Mouse (Mus musculus) stomach, embryonic 16.5 days (tissue): ENCODE measurements around the gene Eif2b3. TPM values are rescaled to one million over a fixed set of nuclear protein-coding genes. Genes with fewer than 3 reads are reported as not detected.
A peak's percentile ranks its signal among the peaks of the same experiment; 100 is the strongest.

Experiments used
- ATAC-seq: fragments of 200-750 bp; cut with Nextera tagmentation; 2 replicates; pipeline ENCODE4 v1.8.0; 2017; ENCODE audit warnings: moderate number of reproducible peaks, moderate TSS enrichment; ENCODE audit not compliant: insufficient read depth, low FRiP score
- H3K27ac ChIP-seq: fragments of 300-500 bp; sonication (generic); 2 replicates; pipeline ENCODE4 v1.5.1; 2014; ENCODE audit warnings: low read length
- H3K27me3 ChIP-seq: fragments of 300-500 bp; sonication (generic); 2 replicates; pipeline ENCODE4 v1.6.1; 2014; ENCODE audit warnings: low read length, control low read depth, mixed read lengths; ENCODE audit not compliant: control insufficient read depth, insufficient read depth
- H3K36me3 ChIP-seq: fragments of 300-500 bp; sonication (generic); 2 replicates; pipeline ENCODE4 v1.6.1; 2014; ENCODE audit warnings: low read length; ENCODE audit not compliant: control insufficient read depth, insufficient read depth
- H3K4me1 ChIP-seq: fragments of 300-500 bp; sonication (generic); 2 replicates; pipeline ENCODE4 v1.6.1; 2014; ENCODE audit warnings: low read length, control low read depth, mixed read lengths; ENCODE audit not compliant: control insufficient read depth, insufficient read depth
- H3K4me2 ChIP-seq: fragments of 300-500 bp; sonication (generic); 2 replicates; pipeline ENCODE4 v1.6.1; 2014; ENCODE audit warnings: low read depth, low read length, mixed read lengths
- H3K4me3 ChIP-seq: fragments of 300-500 bp; sonication (generic); replicated peaks from 2 replicates; pipeline ENCODE4 v1.5.1; 2014; ENCODE audit warnings: mild to moderate bottlenecking, low read length
- H3K9ac ChIP-seq: fragments of 300-500 bp; sonication (generic); 2 replicates; pipeline ENCODE4 v1.6.1; 2014; ENCODE audit warnings: low read length
- H3K9me3 ChIP-seq: fragments of 300-500 bp; sonication (generic); replicated peaks from 2 replicates; pipeline ENCODE4 v1.6.1; 2016; ENCODE audit warnings: low read length, control low read depth; ENCODE audit not compliant: control insufficient read depth
- WGBS: fragments of 180-500 bp; shearing (Covaris S2); extraction: QIAGEN DNeasy Blood & Tissue Kit; methylation state at CpG from one replicate; pipeline ENCODE4 v1.1.7; 2014; 5-methylcytosine and 5-hydroxymethylcytosine counted together
- polyA plus RNA-seq: library from polyadenylated mRNA; unstranded; fragments of >200 nt; fragmentation: Nextera tagmentation; extraction: Ambion mirVana; gene quantifications from 2 replicates; pipeline ENCODE4 v1.2.1, GENCODE M21; 2015

Eif2b3 gene
- polyA plus RNA-seq, 1 experiment from 2014 or later, result 35.6 TPM

DNA sequence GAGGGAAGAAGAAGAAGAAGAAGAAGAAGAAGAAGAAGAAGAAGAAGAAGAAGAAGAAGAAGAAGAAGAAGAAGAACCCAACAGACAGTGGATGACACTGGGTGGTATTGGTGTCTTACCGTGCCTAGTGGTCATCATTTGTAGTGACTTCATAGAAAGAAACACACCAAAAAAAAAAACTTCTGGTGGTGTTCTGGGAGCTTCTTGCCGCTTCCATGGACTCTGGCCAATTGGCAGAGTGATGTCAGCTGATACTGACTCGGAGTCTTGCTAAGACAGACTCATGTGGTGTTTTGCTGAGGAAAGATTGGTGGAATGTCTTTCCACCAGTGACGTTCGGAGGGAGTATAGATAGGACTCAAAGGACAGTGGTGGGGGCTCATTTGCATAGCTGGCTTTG, 9.0 kb upstream of the Eif2b3 start:
- Histone ChIP-seq H3K4me3 (no peak overlapping the region), H3K27me3 (no peaks in the 10 kb centered on the region), H3K4me1 (no peaks in the 10 kb centered on the region), H3K27ac (no peak overlapping the region), H3K9ac (no peak overlapping the region), H3K9me3 (no peaks in the 10 kb centered on the region), H3K4me2 (no peak overlapping the region), H3K36me3 (no peaks in the 10 kb centered on the region)
- WGBS, result 86% methylated on average over 5 of the region's 5 CpGs
- ATAC-seq, result no peak

DNA sequence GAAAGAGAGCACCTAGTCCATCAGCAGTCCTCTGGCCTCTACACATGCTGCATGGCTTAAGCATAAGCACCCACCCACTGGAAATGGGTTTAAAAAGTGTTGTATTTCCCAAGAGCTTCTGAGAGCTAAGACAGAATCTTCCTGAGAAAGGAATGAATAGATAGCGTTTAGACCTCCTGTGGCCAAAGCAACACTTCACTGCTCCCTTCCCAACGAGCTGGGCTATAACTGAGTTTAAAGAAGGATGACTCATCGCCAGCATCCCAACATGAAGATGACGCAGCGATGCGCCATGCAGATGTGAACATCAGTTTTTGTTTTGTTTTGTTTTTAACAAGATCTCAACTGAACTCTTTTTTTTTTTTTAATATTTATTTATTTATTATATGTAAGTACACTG, 5.6 kb upstream of the Eif2b3 start:
- Histone ChIP-seq H3K36me3 (no peaks in the 10 kb centered on the region), H3K27me3 (no peaks in the 10 kb centered on the region), H3K4me1 (no peaks in the 10 kb centered on the region), H3K9ac (no peak overlapping the region), H3K27ac (no peak overlapping the region), H3K9me3 (no peaks in the 10 kb centered on the region), H3K4me2 (no peak overlapping the region), H3K4me3 (no peak overlapping the region)
- 82% methylated on average over 6 of the region's 6 CpGs for WGBS
- ATAC-seq, result no peak

DNA sequence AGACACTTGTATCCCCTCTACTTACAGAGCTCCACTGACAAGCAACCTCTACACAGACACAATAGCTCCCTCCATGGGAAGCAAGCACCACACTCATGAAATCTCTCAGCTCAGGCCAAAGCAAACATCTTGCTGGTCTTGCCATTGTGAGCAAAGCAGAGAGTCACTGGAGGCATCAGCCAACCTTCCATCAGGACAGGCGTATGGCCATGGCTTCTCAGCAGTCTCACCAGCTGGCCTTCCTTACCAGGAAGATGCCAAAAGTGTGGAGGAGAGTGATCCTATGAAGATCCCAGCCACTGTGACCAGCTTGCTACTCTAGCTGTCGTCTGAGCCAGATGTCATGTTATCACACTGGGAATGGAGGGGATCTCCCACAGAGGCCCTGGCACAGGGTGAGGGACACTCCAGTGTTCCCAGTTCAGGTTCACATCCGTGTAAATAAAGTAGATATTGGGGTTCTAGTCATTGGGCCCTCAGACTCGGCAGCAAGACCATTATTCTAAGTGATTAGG, 4.2 kb upstream of the Eif2b3 start:
- WGBS, result 58% methylated on average over 4 of the region's 4 CpGs
- Histone ChIP-seq H3K9ac (no peak overlapping the region), H3K27ac (no peak overlapping the region), H3K4me3 (no peak overlapping the region), H3K4me1 (peaks cover under 1% of the 10 kb centered on the region; the same call in 1 of the 2 replicates), H3K27me3 (no peaks in the 10 kb centered on the region), H3K9me3 (no peaks in the 10 kb centered on the region), H3K36me3 (no peaks in the 10 kb centered on the region), H3K4me2 (no peak overlapping the region)
- no peak for ATAC-seq

DNA sequence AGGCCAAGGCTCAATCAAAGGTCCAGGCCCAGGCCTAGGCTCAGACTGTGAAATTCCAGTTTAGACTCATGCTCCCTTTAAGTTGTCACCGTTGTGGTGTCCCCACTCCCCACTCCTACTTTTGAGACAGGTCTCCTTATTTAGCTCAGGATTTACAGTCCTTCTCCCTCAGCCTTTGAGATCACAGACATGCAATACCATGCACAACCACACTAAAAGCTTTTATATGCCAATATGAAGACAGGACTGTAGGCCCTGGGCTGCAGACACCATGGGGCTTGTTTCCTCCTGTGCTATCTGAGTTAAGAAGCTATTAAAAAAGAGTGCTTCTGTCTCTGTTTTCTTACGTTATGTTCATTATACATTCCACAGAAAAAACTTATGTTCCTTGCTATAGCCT, 1.5 kb upstream of the Eif2b3 start:
- Histone ChIP-seq H3K9me3 (no peaks in the 10 kb centered on the region), H3K27me3 (no peaks in the 10 kb centered on the region), H3K36me3 (no peaks in the 10 kb centered on the region), H3K27ac (no peak overlapping the region), H3K4me2 (no peak overlapping the region), H3K4me1 (peaks cover 5% of the 10 kb centered on the region), H3K9ac (no peak overlapping the region), H3K4me3 (no peak overlapping the region)
- ATAC-seq, result no peak
- 89% methylated on average over 2 of the region's 2 CpGs for WGBS

DNA sequence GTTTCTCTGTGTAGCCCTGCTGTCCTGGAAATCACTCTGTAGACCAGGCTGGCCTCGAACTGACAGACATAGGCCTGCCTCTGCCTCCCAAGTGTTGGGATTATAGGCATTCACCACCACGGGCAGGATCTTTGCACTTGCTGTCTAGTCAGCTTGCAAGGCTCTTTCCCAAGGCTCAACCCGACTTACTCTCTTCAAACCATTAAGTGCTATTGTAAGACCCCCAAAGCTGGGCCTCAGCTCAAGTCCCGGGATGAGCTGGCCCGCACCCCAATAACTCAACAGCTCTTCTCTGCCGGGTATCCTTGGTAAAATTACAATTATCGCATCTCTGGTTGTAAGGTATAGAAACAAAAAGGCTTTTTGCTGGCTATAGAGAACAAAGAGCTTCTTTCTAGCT, 875 bp upstream of the Eif2b3 start:
- H3K9ac ChIP-seq, result no peak overlapping the region
- 86% methylated on average over 7 of the region's 7 CpGs for WGBS
- H3K27me3 ChIP-seq, result no peaks in the 10 kb centered on the region
- H3K27ac ChIP-seq, result no peak overlapping the region
- H3K36me3 ChIP-seq, result no peaks in the 10 kb centered on the region
- peaks cover 5% of the 10 kb centered on the region for H3K4me1 ChIP-seq
- ATAC-seq, result no peak
- H3K9me3 ChIP-seq, result no peaks in the 10 kb centered on the region
- no peak overlapping the region for H3K4me2 ChIP-seq
- no peak overlapping the region for H3K4me3 ChIP-seq

DNA sequence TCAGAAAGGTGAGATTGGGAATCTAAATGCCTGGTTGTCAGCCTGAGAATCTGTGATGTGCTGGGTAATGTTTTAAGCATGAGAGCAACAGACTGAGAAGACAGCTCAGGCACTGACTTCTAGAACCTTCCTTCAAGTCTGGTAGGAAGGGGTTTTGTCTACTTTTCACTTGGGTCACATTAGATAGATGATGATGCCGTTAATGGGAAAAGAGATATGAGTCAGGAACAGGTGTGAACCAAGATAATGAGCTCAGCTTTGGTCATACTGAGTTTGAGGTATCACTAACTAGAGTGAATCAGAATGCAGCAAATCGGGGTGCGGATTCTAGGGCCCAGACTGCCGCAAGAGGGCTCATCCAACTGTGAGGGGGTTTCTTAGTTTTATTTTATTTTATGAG, 4.3 kb downstream of the Eif2b3 start:
- Histone ChIP-seq H3K27ac (no peak overlapping the region), H3K9me3 (no peaks in the 10 kb centered on the region), H3K4me3 (no peak overlapping the region), H3K4me2 (no peak overlapping the region), H3K9ac (no peak overlapping the region), H3K27me3 (no peaks in the 10 kb centered on the region), H3K4me1 (peaks cover 5% of the 10 kb centered on the region), H3K36me3 (no peaks in the 10 kb centered on the region)
- ATAC-seq, result no peak
- 97% methylated on average over 4 of the region's 4 CpGs for whole genome bisulfite sequencing

DNA sequence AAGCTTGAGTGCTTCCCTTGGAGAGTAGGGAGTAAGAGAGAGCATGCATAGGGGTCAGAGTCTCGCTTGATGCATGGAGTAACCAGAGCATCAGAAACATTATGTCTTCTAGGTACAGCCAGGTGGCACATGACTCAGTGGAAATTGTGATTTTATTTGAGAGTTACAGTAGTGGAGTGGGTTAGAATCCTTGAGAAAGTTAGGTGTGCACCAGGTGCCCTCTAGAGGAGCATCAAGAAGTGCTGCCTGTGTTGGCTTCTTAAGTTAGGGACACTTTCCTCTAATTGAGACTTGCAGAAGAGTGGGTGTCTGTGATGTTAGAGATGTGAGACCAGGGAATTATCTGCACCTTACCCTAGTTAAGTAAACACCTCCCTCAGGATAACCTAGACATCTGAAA, 11.9 kb downstream of the Eif2b3 start:
- H3K4me3 ChIP-seq, result no peak overlapping the region
- H3K36me3 ChIP-seq, result no peaks in the 10 kb centered on the region
- H3K9me3 ChIP-seq, result no peaks in the 10 kb centered on the region
- H3K4me1 ChIP-seq, result no peaks in the 10 kb centered on the region
- no peak for ATAC-seq
- H3K4me2 ChIP-seq, result no peak overlapping the region
- WGBS, result 81% methylated on average over 1 of the region's 1 CpGs
- no peak overlapping the region for H3K27ac ChIP-seq
- no peaks in the 10 kb centered on the region for H3K27me3 ChIP-seq
- no peak overlapping the region for H3K9ac ChIP-seq

DNA sequence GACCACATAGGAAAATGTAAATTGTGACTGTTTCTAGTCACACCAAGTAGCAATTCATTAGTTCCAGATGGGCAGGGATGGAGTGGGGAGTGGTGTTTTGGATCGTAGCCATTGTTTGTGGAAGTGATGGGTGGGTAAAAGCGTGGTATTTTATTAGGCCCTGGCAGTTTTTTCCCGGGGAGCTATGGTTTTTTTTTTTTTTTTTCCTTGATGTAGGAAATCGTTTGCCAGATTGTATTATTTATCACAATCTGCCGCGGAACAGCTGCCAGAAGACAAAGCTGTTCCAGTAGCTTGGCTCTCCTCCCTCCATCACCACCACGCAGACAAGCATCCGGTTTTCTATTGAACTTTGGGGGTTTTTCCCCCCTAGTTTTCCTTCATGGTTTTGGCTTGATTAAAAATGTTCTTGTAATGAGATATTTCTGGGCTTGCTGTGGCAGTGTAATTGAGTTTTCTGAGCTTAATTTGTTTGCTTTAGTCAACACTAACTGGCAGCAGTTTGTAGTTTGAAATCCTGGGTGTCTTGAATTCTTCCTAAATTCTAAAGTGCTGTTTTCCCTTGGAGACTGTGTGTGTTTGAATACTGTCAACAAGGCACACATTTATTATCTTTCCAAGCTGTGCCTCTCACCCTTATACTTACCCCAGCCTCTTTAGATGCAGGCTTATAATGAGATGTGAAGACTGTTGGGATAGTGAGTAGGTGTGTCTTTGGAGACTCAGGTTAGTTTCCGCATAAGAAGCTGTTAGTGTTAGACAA, 20.9 kb downstream of the Eif2b3 start:
- Histone ChIP-seq H3K9me3 (no peaks in the 10 kb centered on the region), H3K27me3 (no peaks in the 10 kb centered on the region), H3K36me3 (no peaks in the 10 kb centered on the region), H3K9ac (no peak overlapping the region), H3K27ac (peak overlapping the region; percentile 73), H3K4me3 (no peak overlapping the region), H3K4me2 (0 out of 2 replicates have a peak overlapping the region, but pooled peaks have one; percentile 4), H3K4me1 (peaks cover 21% of the 10 kb centered on the region)
- 26% methylated on average over 9 of the region's 9 CpGs for WGBS
- ATAC-seq, result no peak

DNA sequence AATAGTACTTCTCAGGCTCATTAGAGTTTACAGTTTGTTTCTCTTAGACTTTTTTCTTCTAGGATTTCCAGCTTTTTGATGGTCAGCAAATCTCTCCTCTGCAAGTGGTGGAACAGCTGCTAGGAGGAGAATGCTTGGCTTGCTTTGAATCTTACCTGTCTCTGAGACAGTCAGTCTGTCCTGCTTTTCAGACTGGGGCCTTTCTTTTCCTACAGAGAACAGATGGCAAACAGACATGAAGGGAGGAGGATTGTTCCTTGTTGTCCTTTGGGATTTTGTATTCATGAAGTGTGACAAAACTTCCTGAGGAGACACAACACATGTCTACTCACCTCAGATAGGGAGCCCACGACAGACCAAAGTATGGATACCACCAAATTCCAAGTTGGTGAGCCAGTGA, 21.6 kb downstream of the Eif2b3 start:
- Histone ChIP-seq H3K27me3 (no peaks in the 10 kb centered on the region), H3K4me2 (no peak overlapping the region), H3K9ac (no peak overlapping the region), H3K36me3 (no peaks in the 10 kb centered on the region), H3K9me3 (no peaks in the 10 kb centered on the region), H3K4me1 (peaks cover 21% of the 10 kb centered on the region), H3K4me3 (no peak overlapping the region), H3K27ac (peak overlapping the region; percentile 39)
- no peak for ATAC-seq
- 58% methylated on average over 1 of the region's 1 CpGs for WGBS
